ENCODE assay signal across 15 mouse cellular contexts in the genomic region with DNA sequence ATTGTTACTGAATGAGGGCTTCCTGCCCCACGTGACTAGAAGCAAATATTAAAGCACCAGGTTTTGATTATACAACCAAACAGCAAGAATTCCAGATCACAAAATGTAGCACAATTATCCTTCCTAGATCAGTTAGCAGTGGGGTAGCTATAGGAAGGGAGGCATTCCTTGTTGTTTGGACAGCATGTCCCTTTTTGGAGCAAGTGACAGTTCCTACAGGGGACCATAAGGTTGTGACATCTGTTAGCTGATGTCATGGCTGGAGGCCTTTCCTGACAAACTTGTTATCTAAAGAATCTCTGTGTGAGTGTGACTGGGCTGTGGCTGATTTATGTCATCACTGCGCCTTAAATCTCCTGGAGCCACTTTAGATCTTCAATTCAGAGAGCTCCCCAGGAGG.
"Had no signal": no experiment of that assay in that cellular context is flagged by ENCODE, and none has a peak within 500 bp of the region (broad histone marks: within the 10 kb centered on the region; RNA-seq: fewer than 3 reads in every experiment).

No protein-coding gene starts in this region.

- DNase-seq: kidney, postnatal 14 days; lung, adult 2 months; lung, postnatal 10 days; lung, postnatal 4 days; midbrain, embryonic 14.5 days; right cerebral cortex, adult 18-20 months; right cerebral cortex, postnatal 25 days; thymus, adult 2 months; thymus, postnatal 25 days had no signal

- H3K27me3 ChIP-seq: liver, embryonic 15.5 days; neural tube, embryonic 15.5 days had no signal

- H3K4me2 ChIP-seq: liver, embryonic 11.5 days; liver, embryonic 15.5 days; neural tube, embryonic 15.5 days had no signal

- H3K9ac ChIP-seq: liver, embryonic 15.5 days; neural tube, embryonic 15.5 days had no signal

- H3K9me3 ChIP-seq: limb, embryonic 10.5 days; liver, embryonic 15.5 days; midbrain, embryonic 10.5 days; neural tube, embryonic 15.5 days had no signal

- H3K4me3 ChIP-seq: limb, embryonic 10.5 days; liver, embryonic 15.5 days; midbrain, embryonic 10.5 days; myocyte; neural tube, embryonic 15.5 days had no signal

- H3K4me1 ChIP-seq: limb, embryonic 10.5 days; liver, embryonic 15.5 days; midbrain, embryonic 10.5 days; neural tube, embryonic 15.5 days had no signal

- H3K27ac ChIP-seq: limb, embryonic 10.5 days; liver, embryonic 15.5 days; midbrain, embryonic 10.5 days; neural tube, embryonic 15.5 days had no signal

- H3K36me3 ChIP-seq: limb, embryonic 10.5 days; liver, embryonic 15.5 days; midbrain, embryonic 10.5 days; neural tube, embryonic 15.5 days had no signal
